Mouse (Mus musculus) adrenal gland, postnatal 25 days (tissue): ENCODE measurements around the gene Mapk12. TPM values are rescaled to one million over a fixed set of nuclear protein-coding genes. Genes with fewer than 3 reads are reported as not detected.
A peak's percentile ranks its signal among the peaks of the same experiment; 100 is the strongest.

Experiments
- DNase-seq: peaks from one replicate; pipeline ENCODE4 v3.0.0; 2021; ENCODE audit warnings: mixed read lengths
- long read RNA-seq: library from polyadenylated mRNA; stranded (forward); transcript quantifications from one replicate; pipeline ENCODE4 v2.0.0, GENCODE M21; 2021
- total RNA-seq: library from RNA; stranded (reverse); gene quantifications from 2 replicates; pipeline ENCODE4 v1.2.3, GENCODE M21; 2021

The Mapk12 gene
- total RNA-seq, result 8.1 and 11.3 TPM in 2 replicates
- long read RNA-seq, partial matches to known transcripts, result 0 of 4 reads
- long read RNA-seq, other reads (novel, unspliced or antisense), result 2 of 4 reads

DNA sequence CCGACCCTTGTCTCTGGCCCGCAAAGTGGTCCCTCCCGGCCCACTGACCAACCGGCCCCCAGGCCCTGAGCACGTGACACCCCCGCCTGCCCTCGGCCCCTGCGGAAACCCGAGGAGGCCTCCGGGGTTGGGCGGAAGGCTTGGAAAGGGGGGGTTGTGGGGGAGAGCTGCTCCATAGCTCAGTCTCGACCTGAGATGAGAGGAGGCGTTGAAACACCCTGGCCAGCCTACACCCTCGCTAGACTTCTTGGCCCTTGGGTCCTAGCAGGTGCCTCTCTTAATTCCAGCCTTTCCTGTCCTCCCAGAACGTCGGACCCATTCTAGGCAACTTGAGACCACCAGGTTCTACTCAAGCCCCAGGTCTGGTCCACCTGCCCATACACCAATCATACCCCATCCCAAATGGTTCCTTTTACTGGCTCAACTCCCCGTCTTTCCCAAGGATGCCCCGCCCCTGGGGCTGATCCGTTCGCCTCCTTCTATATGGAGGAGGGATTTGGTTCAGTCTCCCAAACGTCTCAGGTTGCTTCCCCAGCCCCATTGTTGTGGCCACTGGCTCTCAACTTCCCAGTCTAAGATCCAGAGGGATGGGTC lies at the start of gene Mapk12:
TSS of gene Mapk12 (minus strand) at position 45 of the 594 bp plus-strand sequence.
- peak; percentile 44 for DNase-seq

DNA sequence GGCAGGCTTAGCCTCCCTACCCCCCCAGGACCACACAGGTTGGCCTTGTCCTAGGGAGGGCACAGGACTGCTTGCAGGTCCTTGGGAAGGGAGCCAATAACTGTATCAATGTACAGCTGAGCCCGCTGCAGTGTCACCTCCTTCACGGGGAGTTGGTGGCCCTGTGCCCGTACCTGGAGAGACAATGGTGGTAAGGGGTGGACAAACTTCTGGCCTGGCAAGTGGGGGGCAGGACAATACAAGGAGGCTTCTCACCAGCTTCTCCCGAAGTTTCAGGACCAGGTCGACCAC lies 44.4 kb upstream of the Mapk12 start:
- no peak for DNase-seq

DNA sequence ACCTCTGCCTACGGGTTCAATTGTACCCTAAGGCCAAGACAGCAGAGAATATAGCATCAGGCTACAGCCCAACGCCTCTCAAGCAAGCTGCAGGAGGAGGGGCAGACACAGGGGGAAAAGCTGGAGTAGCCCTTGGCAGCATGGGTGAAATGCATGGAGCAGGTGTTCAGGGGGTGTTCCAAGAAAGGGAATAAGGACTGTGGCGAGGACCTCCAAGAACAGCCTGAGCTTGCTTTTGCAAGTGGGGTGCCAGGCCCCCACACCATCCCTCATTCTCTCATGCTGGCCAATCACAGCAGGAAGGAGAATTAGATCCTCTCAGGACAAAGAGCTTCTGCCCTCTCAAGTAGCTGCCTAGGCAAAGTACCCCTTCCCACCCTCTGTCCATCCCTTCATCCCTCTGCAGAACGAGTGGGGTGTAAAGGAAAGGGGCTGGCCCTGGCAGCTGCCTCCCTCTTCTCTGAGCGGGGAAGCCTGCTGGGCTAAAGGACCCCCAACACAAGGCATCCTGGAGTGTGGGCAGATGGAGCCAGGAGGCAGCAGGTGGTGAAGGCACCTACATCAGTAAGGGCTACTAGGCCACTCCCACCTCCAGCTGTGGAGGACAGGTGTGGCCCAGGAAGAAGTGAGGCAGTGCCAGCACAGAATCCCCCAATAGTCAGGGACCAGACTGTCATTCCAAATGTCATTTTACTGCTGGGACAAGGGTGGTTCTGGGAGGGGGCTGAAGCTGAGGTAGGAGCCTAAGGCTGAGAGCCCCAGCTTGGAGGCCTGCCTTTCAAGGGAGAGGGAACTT lies 43.8 kb upstream of the Mapk12 start:
- DNase-seq, result no peak

DNA sequence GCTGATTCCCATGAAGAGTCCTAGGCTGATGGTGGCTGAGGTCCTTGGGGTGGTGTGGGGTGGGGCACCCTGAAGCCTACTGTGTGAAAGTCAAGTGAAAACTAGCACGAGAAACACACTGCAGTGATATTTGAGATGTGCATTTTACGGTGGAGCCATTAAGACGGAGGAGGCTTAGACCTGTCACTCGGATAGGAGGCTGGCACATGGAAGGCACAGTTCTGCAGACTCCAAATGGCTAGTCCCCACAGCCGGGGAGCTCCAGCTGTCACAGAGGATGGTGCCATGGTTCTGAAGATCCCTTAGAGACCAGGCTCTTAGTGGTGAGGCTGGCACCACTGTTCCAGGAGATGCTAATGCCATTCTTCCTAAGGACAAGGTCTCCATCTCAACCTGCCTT lies 42.3 kb upstream of the Mapk12 start:
- DNase-seq, result no peak

DNA sequence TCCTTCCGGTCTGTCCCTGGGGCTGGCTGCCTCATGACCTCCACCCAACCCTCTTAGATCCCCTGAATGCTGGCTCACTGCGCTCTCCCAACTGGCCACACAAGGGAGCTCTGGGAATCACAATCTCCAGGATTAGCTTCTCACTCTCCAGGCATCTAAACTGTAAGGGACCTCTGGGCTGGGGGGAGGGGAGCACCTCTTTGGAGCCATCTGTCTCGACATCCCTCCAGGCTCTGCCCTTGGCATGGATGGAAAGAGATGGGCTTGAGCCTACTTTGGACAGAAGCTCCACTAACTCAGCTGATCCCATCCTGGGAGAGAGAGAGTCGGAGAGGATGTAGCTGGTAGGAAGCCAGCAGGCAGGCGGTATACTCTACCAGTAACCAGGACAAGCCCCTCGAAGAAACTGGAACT lies 41.8 kb upstream of the Mapk12 start:
- no peak for DNase-seq

DNA sequence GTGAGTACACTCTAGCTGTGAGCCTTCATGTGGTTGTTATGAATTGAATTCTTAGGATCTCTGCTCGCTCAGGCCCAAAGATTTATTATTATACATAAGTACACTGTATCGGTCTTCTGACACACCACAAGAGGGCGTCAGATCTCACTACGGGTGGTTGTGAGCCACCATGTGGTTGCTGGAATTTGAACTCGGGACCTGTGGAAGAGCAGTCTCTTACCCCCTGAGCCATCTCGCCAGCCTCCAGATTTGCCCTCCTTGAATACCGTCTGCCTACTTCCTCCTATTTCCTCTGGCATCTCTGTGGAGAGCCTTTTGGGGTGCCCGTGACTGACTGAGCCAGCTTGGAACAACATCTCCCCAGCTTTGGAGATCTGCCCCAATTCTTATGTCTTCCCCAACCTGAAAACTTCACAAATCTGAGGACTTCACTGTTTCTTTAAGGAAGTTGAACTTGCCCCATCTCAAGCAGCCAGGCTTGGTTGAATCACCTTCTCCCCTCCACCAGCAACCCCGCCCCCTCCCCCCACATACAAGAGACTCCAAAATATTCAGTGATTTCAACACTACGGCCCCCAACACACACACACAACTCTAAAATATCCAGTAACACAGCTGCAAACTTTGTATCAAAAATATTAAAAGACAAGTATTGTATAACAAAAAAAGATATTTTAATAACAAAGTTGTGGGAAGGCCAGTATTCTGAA lies 41.2 kb upstream of the Mapk12 start:
- no peak for DNase-seq

DNA sequence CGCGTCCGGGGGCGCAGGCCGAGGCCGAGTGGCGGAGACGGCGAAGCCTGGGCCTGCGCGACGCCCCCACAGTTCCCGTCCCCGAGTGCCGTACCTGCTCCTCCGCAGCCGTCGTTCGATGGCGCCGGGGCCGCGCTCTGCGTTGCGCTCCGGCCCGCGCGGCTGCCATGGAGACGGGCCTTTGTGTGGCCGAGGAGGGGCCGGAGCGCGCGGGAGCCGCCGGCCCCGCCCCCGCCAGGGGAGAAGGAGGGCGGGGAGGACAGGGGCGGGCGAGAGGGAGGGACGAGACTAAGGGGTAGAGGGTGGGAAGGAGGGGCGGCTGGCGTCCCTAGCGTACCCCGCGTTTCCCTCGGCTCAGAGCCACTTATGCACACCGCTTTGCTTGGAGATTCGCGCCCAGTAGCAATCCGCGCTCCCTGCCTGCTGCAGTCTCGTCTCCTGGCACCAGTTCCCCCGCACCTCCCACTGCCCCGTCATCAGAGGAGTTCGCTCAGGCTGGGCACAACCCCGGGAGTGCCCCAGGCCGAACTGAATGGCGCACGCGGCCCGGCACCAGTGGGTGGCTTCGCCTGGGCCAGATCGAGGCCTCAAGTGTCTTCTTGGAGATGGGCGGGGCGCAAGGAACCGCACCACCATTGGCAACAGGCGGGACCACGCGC lies 40.2 kb upstream of the Mapk12 start, which contains the start of gene Plxnb2:
TSS of gene Plxnb2 (minus strand) at position 218 of the 659 bp plus-strand sequence.
- peak; percentile 85 for DNase-seq

DNA sequence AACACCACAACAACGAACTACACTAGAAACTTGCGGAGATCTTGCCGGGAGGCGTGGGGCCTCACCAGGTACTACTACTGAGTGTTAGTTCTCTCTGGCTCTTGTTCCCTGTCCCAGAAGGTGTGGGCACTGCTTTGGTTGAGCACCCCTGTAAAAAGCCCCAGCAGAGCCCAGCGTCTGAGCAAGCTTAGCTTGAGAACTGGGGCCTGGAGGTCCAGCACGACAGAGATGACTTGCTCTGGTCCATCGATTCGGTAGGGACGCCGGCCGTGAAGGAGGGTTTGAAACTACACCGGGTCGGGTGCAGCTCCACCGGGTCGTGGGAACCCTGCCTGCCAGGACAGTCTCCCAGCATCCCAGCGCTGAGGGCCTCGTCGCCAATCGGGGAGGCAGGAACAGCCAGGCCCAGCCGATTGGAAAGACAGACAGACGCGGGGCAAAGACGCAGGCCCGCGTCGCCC lies 39.6 kb upstream of the Mapk12 start:
- no peak for DNase-seq

DNA sequence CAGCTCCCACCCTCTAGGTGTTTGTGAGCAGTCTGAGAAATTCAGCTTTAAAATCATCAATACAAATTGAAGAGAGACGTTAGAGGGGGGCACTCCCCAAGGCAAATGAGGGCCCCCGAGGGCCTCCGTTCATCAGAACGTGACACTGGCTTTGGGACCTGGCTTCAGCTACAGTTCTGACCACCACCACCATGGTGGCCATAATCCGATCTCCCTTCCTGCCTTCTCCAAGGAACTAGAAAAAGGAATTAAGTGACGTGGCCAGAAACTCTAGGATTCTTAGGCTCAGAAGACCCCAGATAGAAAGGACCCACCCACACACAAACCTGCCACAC lies 39.1 kb upstream of the Mapk12 start:
- no peak for DNase-seq

DNA sequence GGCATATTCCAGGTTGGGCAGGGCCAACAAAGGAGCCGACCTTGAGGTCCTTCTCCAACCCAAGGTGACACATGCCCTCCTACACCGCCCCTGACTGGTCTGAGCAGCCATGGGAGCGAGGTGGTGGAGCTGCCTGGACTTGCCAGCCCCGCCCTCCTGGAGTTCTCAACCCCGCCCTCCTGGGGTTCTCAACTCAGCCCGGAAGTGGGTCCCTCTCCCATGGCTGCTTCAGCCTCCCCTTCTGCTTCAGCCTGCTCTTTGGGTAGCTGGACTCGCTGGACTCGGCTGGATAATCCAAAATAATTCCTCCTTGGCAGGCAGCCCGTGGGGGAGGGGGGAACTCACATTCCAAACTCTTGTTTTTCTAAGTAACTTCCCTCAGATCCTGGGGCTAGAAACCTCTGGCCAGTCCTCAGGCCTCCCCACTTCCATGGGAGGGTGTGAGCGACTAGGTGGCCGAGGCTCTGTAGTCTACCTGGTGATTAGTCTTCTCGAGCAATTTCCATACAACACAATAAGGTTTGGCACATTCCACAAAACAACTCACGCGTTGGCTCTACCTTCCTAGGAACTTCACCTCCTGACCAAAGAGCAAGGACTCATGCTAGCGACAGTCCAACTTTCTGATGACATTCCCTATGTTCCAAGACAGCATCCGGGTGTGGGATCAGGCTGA lies 38.6 kb upstream of the Mapk12 start:
- DNase-seq, result peak; percentile 81

DNA sequence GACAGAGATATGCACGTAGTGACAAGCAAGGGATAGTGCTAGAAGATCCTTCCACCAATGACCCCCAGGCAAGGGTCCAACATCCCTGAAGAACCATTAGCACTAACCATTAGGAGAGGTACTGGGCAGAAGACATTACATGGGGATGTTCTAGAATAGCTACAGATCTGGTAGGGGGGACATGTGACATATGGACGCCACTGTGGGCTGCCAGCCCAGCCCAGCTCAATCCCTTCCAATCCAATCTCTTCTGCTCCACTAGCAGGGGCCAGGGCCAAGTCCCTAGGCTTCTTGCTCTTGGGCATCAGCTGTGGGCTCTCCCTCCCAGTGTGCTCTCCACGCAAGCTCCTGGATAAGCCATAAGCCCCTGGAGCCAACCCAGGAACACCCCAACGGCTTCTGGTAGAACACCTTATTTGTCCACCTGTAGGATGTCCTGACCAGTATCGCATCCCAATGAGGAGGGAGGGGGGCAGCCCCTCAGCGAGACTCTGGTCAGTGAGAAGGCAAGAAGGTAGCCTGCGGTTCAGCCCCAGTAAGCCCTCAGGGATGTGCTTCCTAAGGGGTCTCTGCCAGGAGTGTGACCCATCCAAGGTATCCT lies 37.9 kb upstream of the Mapk12 start:
- DNase-seq, result no peak

DNA sequence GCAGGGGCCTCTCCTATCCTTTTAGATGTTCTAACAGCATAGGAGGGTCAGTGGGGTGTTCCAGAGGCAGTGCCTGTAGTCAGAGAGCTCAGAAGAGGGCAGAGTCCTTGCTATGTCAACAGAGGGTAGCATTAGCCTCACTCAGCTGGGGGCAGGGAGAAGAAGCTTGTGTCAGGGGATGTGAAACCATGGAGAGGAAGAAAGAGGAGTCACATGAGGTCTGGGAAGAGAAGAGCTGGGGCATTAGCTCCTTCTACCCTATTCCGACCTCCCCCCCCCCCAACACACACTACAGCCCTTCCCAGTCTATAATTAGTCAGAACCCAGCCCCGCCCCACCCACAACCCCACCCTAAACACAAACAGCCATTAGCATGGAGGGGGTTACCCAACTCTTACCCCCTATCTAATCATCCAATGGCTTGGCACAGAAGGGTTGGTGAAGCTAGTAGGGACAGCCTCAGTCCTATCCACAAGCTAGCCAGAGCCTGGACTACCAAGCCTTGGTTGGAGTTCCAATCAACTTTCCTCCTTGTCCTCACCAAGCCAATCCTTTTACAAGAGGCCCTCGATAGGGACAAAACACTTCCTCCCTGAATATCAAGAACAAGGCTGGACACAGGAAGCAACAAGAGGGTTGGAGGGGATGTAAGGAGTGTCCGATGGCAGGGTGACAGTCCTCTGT lies 37.2 kb upstream of the Mapk12 start:
- DNase-seq, result no peak

DNA sequence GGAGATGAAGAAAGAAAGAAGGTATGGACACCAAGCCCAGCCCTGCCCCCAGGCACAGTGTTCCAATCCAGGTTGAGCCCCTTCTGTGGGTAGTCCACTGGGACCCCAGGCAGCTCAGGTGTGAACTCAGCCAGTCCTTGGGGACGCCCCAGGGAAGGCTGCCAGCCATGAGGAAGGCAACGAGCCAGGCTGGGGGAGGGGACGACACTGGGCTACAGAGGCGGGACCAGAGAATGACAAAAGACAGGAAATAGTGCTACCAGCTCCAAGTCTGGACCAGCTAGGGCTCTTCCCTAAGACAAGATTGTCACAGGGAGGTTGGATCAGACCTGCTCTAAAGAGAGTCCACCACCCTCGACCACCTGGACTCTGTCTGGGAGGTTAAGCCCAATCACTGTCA lies 36.6 kb upstream of the Mapk12 start:
- peak; percentile 90 for DNase-seq

DNA sequence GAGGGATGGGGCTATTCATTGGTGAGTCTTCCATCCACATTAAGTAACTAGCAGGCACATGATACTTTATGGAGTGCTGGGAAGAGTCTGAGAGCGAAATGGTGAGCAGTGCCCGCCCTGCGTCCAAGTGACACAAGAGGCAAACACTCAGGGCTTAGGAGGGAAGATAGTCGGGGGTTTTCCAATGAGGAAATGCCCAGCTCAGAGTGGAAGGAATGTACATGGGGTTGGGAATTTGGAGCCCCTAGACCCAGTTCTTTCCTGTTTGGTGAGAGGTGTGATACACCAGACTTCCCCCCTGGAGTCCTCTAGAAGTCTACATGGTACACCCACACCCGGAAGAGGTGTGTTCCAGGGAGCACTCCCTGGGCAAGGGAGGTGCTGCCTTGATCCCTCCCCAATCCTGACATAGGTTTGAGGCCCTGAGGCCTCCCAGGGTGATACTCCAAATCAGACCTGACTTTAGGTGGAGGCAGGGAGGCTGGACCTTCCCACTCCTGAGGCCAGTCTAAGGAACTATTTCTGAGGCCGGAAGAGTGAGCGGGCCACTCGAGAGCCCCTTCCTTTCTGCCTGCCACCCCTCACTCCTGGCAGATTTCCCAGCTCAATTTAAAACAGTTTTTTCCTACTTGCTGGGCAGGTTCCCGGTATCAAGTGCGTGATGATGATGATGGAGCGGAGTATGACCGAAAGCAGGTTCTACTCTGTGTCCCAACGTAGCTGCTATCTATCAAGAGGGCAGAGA lies 35.1 kb upstream of the Mapk12 start:
- no peak for DNase-seq

DNA sequence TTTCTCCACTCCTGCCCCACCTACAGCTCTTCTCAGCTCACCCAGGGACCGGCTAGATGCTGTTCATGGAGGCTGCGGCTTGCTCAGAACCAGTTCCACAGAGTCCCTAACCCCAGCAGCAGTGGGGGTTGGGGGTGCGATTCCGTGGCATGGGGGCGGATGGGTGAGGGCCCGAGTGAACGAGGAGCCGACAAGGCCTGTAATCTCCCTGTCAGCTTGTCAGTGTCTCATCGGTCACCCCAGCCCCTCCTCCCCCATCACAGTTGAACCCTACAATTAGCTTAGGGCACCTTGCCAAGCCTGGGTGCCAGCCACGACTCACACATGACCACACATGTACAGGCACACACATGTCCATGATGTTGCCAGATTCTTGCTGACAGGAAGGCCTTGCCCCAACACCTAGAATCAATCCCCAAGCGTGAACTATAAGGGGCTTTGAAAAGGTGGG lies 34.4 kb upstream of the Mapk12 start:
- DNase-seq, result no peak

DNA sequence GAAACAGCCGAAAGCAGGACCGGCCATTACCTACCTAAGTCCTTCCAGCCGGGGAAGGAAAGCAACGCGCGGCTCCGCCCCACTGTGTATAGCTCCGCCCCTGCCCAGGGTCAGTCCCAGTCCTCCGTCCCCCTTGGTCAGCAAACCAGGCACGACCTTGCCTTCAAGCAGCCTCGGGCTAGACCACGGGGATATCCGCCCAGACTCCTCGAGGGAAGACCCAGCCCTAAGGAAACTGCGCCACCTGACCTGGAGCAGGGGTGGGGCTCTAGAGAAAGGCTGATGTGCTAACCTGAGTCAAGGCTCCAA lies 33.4 kb upstream of the Mapk12 start:
- DNase-seq, result peak; percentile 68

DNA sequence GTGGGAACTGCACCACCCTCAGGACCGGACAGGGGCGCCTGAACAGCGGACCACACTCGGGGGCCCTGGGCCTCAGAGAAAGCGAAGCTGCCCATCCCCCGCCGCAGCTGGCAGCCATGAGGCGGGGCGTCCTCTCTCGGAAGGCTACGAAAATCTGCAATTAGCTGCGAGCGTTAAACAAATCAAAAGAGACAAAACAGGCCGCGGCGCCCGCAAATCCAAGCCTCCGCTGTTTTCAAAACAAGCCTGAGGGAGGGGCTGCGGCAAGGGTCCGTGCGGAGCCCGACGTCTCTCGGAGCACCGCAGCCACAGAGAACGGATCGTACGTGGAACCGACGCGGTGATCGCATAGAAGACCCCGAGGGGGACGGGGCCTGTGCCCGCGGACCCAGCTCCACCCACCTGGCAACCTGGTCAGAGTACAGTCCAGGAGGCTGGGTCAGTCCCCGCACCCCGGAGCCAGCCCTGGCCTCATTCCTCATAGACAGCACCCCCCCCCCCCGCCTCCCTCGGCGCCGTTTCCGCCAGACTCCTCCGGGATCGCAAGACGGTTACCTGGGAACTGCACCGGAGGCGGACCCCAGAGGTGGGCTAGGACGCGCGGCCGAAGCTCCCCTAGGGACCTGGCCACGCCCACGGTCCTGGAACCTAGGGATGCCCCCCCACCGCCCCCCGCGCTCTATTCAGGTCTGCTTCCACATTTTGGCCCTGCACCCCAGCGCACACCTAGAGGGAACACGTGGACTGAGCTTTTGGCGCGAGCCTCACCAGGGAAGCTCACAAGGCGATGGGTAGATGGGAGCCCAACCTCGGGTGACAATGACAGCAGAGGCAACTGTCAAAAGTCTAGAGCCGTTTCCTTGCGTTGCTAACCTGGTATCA lies 32.8 kb upstream of the Mapk12 start:
- no peak for DNase-seq

DNA sequence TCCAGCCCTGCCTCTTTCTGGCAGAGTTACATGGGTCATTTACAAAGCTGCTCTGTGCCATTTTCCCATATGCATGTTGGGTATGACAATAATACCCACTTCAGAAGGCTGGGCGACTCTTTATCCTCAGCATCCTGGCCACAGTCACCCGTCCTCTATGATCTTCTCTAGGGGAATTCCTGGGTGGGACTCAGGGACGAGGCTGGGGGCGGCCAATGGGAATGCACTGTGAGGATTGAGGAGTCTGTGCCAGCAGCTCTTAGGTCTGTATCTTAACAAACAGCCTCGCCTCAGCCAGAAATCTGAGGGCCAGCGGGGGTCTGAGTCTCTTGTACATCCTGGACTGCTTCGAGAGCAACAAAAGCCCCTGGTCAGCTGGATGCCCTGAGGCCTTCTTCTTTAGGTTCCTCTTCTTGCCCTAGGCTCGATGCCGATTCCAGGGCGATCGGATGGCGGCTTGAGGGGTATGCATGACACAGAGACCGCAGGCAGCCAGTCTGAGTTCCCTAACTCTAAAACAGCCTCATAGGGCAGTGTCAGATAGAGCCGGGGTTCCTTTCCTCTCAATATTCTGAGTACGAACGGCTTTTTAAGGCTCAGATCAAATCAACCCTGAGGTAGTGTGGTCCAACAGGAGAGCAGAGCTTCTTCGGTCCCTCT lies 31.9 kb upstream of the Mapk12 start:
- DNase-seq, result no peak

DNA sequence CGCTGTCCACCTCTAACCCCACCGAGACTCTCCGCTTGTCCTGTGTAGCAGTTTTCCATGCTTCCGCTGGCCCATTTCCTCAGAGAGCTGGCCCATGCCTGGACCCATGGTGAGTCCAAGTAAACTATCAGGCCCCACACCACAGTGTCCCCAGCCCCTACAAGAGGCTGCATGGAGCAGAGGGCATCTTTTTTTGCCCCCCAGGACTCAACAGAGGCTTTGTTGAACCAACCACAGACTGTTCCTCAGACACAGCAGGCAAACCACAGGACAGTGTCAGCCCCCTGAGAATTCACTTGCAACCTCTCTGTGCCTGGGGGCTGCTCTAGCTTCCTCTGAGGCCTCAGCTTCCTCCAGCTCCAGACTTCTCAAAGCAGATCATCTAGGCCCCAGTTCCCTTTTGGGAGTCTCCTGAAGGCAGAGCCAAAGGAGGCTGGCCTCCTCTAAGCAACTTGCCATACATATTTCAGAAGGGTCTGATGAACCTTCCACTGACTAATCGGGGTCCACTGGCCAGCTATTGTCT lies 31.1 kb upstream of the Mapk12 start:
- no peak for DNase-seq
